Mouse (Mus musculus) brown adipose tissue, adult 24 weeks (tissue): ENCODE measurements around the gene Ccdc40. TPM values are rescaled to one million over a fixed set of nuclear protein-coding genes. Genes with fewer than 3 reads are reported as not detected.
"Not testable (repeated sequence)": the region's sequence is repeated elsewhere in the genome, so short reads cannot be mapped to it uniquely, and the experiment has no call there.

ENCODE experiments used
- H3K27ac ChIP-seq: fragments of 200-500 bp; replicated peaks from 2 replicates; pipeline ENCODE4 v1.5.1; 2012; ENCODE audit warnings: low read depth, mild to moderate bottlenecking, low read length
- H3K4me1 ChIP-seq: fragments of 200-500 bp; 2 replicates; pipeline ENCODE4 v1.6.1; 2012; ENCODE audit warnings: low read length, mixed read lengths; ENCODE audit not compliant: control insufficient read depth, insufficient read depth, insufficient read length
- H3K4me3 ChIP-seq: fragments of 200-500 bp; 2 replicates; pipeline ENCODE4 v1.5.1; 2012; ENCODE audit warnings: low read depth, mild to moderate bottlenecking, low read length, moderate library complexity; ENCODE audit not compliant: insufficient read depth
- polyA plus RNA-seq: library from polyadenylated mRNA; stranded (reverse); fragments of >200 nt; gene quantifications from 2 replicates; pipeline ENCODE4 v1.2.4, GENCODE M21; 2012; ENCODE audit not compliant: missing spikeins, insufficient read depth, insufficient read length

The Ccdc40 gene
- polyA plus RNA-seq, 1 experiment, result not detected

GRCm38 (mm10) chr11:119272492-119272891 is 44.1 kb downstream of the Ccdc40 start:
- H3K27ac ChIP-seq, H3K4me1 ChIP-seq, H3K4me3 ChIP-seq: not testable (repeated sequence)

- H3K27ac ChIP-seq, result no peak overlapping the region
Observed at GRCm38 (mm10) chr11:119273186-119273930, 45.0 kb downstream of the Ccdc40 start.

GRCm38 (mm10) chr11:119281030-119281429 is 52.7 kb downstream of the Ccdc40 start:
- H3K4me3 ChIP-seq, result no peak overlapping the region
- no peak overlapping the region for H3K27ac ChIP-seq
- no peaks in the 10 kb centered on the region for H3K4me1 ChIP-seq

More at GRCm38 (mm10) chr11:119273186-119273930, 45.0 kb downstream of the Ccdc40 start:
- Histone ChIP-seq H3K4me1 (no peaks in the 10 kb centered on the region; the same call in 1 of the 2 replicates), H3K4me3 (no peak overlapping the region)

- no peak overlapping the region for H3K4me3 ChIP-seq
- no peak overlapping the region for H3K27ac ChIP-seq
- no peaks in the 10 kb centered on the region for H3K4me1 ChIP-seq
Observed at GRCm38 (mm10) chr11:119285791-119286527, 57.6 kb downstream of the Ccdc40 start.

- no peaks in the 10 kb centered on the region for H3K4me1 ChIP-seq
- no peak overlapping the region for H3K4me3 ChIP-seq
- H3K27ac ChIP-seq, result no peak overlapping the region
Observed at GRCm38 (mm10) chr11:119287207-119287992, 59.0 kb downstream of the Ccdc40 start.

- H3K4me3 ChIP-seq, H3K4me1 ChIP-seq, H3K27ac ChIP-seq: not testable (repeated sequence)
Observed at GRCm38 (mm10) chr11:119292861-119293260, 64.5 kb downstream of the Ccdc40 start.

GRCm38 (mm10) chr11:119297996-119298395 is 69.6 kb downstream of the Ccdc40 start:
- Histone ChIP-seq H3K27ac (no peak overlapping the region), H3K4me1 (peaks cover 6% of the 10 kb centered on the region; the same call in 1 of the 2 replicates), H3K4me3 (no peak overlapping the region)

GRCm38 (mm10) chr11:119298917-119299316 is 70.5 kb downstream of the Ccdc40 start:
- Histone ChIP-seq H3K4me3 (peak overlapping the region; percentile 94), H3K4me1 (peaks cover 6% of the 10 kb centered on the region; the same call in 1 of the 2 replicates), H3K27ac (0 out of 2 replicates have a peak overlapping the region, but pooled peaks have one; percentile 89)

- Histone ChIP-seq H3K27ac (peak within 1 kb of the TSS; percentile 89), H3K4me3 (peak within 1 kb of the TSS; percentile 94), H3K4me1 (peaks cover 6% of the 10 kb centered on the region; the same call in 1 of the 2 replicates)
Observed at GRCm38 (mm10) chr11:119299391-119300245, 71.2 kb downstream of the Ccdc40 start, which contains the start of gene Eif4a3. Gene Eif4a3 (minus strand): TSS chr11:119300089.

GRCm38 (mm10) chr11:119300246-119300935 is 72.0 kb downstream of the Ccdc40 start:
- peak overlapping the region; percentile 94 for H3K4me3 ChIP-seq
- 0 out of 2 replicates have a peak overlapping the region, but pooled peaks have one; percentile 49 for H3K27ac ChIP-seq
- H3K4me1 ChIP-seq, result peaks cover 6% of the 10 kb centered on the region; the same call in 1 of the 2 replicates

- H3K4me1 ChIP-seq, result peaks cover 6% of the 10 kb centered on the region; the same call in 1 of the 2 replicates
- H3K4me3 ChIP-seq, result no peak overlapping the region
- H3K27ac ChIP-seq, result no peak overlapping the region
Observed at GRCm38 (mm10) chr11:119300986-119301385, 72.6 kb downstream of the Ccdc40 start.

GRCm38 (mm10) chr11:119304904-119305712 is 76.7 kb downstream of the Ccdc40 start:
- Histone ChIP-seq H3K27ac (no peak overlapping the region), H3K4me1 (no peaks in the 10 kb centered on the region), H3K4me3 (no peak overlapping the region)
